In genomic region chr2:28386784-28387183, GRCm38 (mm10) we compare ENCODE assay signal across 14 mouse cellular contexts. TPM values are rescaled to one million over a fixed set of nuclear protein-coding genes. Genes with fewer than 3 reads are reported as not detected.
DNase-seq lines count a peak whose midpoint lies in the region; ATAC-seq and TF ChIP-seq lines count a peak whose summit lies in the region.
"Had no signal": no experiment of that assay in that cellular context is flagged by ENCODE, and none has a peak within 500 bp of the region (broad histone marks: within the 10 kb centered on the region; RNA-seq: fewer than 3 reads in every experiment).

No protein-coding gene starts in this region.

- no peak for TF ChIP-seq CTCF in hindbrain, postnatal 0 days (IDR thresholded peaks at IDR 0.05; ENCODE audit: low read depth)

- H3K36me3 ChIP-seq in forebrain, embryonic 13.5 days (ENCODE audit: poor library complexity, severe bottlenecking), result no peaks in the 10 kb centered on the region
- H3K36me3 ChIP-seq in forebrain, embryonic 11.5 days (ENCODE audit: control insufficient read depth, insufficient read depth, low read length), result no peaks in the 10 kb centered on the region
- H3K36me3 ChIP-seq in neural tube, embryonic 13.5 days, result no peaks in the 10 kb centered on the region
- H3K36me3 ChIP-seq in hindbrain, postnatal 0 days (ENCODE audit: insufficient read depth, low read length), result no peaks in the 10 kb centered on the region
- H3K36me3 ChIP-seq: liver, embryonic 12.5 days had no signal

- H3K4me1 ChIP-seq in forebrain, embryonic 13.5 days, result peaks cover 57% of the 10 kb centered on the region
- peaks cover 4% of the 10 kb centered on the region; the same call in 1 of the 2 replicates for H3K4me1 ChIP-seq in forebrain, embryonic 11.5 days (replicated peaks; ENCODE audit: control insufficient read depth, insufficient read depth, low read length)
- H3K4me1 ChIP-seq in neural tube, embryonic 13.5 days (replicated peaks), result peaks cover 57% of the 10 kb centered on the region
- peaks cover 20% of the 10 kb centered on the region for H3K4me1 ChIP-seq in hindbrain, postnatal 0 days (ENCODE audit: insufficient read depth, low read length)
- H3K4me1 ChIP-seq: liver, embryonic 12.5 days had no signal

- H3K27ac ChIP-seq in forebrain, embryonic 13.5 days, result peak overlapping the region; percentile 88
- no peak overlapping the region for H3K27ac ChIP-seq in forebrain, embryonic 11.5 days (ENCODE audit: low read depth, low read length)
- peak overlapping the region; percentile 78 for H3K27ac ChIP-seq in neural tube, embryonic 13.5 days (replicated peaks)
- H3K27ac ChIP-seq in hindbrain, postnatal 0 days, result peak overlapping the region; percentile 56; the same call in 1 of the 2 replicates
- H3K27ac ChIP-seq: liver, embryonic 12.5 days; macrophage had no signal

- WGBS in forebrain, embryonic 13.5 days, result 31% methylated on average over 1 of the region's 1 CpGs
- WGBS in forebrain, embryonic 11.5 days, result 58% methylated on average over 1 of the region's 1 CpGs
- whole genome bisulfite sequencing in neural tube, embryonic 13.5 days, result 61% methylated on average over 1 of the region's 1 CpGs
- 43% methylated on average over 1 of the region's 1 CpGs for WGBS in hindbrain, postnatal 0 days

- DNase-seq in forebrain, embryonic 11.5 days (ENCODE audit: low spot score), result no peak
- no peak for DNase-seq in neural tube, embryonic 10.5 days (ENCODE audit: extremely low spot score, low spot score)
- no peak for DNase-seq in hindbrain, postnatal 0 days (ENCODE audit: low spot score)
- no peak for DNase-seq in thymus, postnatal 0 days (ENCODE audit: low spot score)
- DNase-seq: adrenal gland, postnatal 36 days; B cell, adult 2 months had no signal

- no peaks in the 10 kb centered on the region for H3K9me3 ChIP-seq in forebrain, embryonic 13.5 days (replicated peaks)
- H3K9me3 ChIP-seq in forebrain, embryonic 11.5 days (ENCODE audit: control insufficient read depth, low read length), result no peaks in the 10 kb centered on the region
- H3K9me3 ChIP-seq in neural tube, embryonic 13.5 days, result no peaks in the 10 kb centered on the region
- no peaks in the 10 kb centered on the region for H3K9me3 ChIP-seq in hindbrain, postnatal 0 days (ENCODE audit: low read length)
- H3K9me3 ChIP-seq: liver, embryonic 12.5 days had no signal

- no peak overlapping the region for H3K9ac ChIP-seq in forebrain, embryonic 13.5 days
- H3K9ac ChIP-seq in forebrain, embryonic 11.5 days (ENCODE audit: low read length), result no peak overlapping the region
- H3K9ac ChIP-seq in neural tube, embryonic 13.5 days, result no peak overlapping the region
- no peak overlapping the region for H3K9ac ChIP-seq in hindbrain, postnatal 0 days (replicated peaks; ENCODE audit: low read length)
- H3K9ac ChIP-seq: liver, embryonic 12.5 days; lung, embryonic 14.5 days had no signal

- no peak overlapping the region for H3K4me3 ChIP-seq in forebrain, embryonic 13.5 days
- no peak overlapping the region for H3K4me3 ChIP-seq in forebrain, embryonic 11.5 days (ENCODE audit: low read depth, low read length)
- H3K4me3 ChIP-seq in neural tube, embryonic 13.5 days, result no peak overlapping the region
- no peak overlapping the region for H3K4me3 ChIP-seq in hindbrain, postnatal 0 days (ENCODE audit: low read length)
- H3K4me3 ChIP-seq: liver, embryonic 12.5 days had no signal

- no peak overlapping the region for H3K4me2 ChIP-seq in forebrain, embryonic 13.5 days
- no peak overlapping the region for H3K4me2 ChIP-seq in forebrain, embryonic 11.5 days (ENCODE audit: low read depth, low read length, severe bottlenecking)
- no peak overlapping the region for H3K4me2 ChIP-seq in neural tube, embryonic 13.5 days
- no peak overlapping the region for H3K4me2 ChIP-seq in hindbrain, postnatal 0 days (ENCODE audit: low read depth, low read length)
- H3K4me2 ChIP-seq: liver, embryonic 12.5 days; lung, embryonic 14.5 days had no signal

- H3K27me3 ChIP-seq in forebrain, embryonic 13.5 days, result no peaks in the 10 kb centered on the region
- H3K27me3 ChIP-seq in forebrain, embryonic 11.5 days (ENCODE audit: control insufficient read depth, insufficient read depth, low read length), result no peaks in the 10 kb centered on the region
- no peaks in the 10 kb centered on the region for H3K27me3 ChIP-seq in neural tube, embryonic 13.5 days
- H3K27me3 ChIP-seq in hindbrain, postnatal 0 days (ENCODE audit: insufficient read depth, low read length), result no peaks in the 10 kb centered on the region

- no peak for ATAC-seq in forebrain, embryonic 13.5 days
- no peak for ATAC-seq in forebrain, embryonic 11.5 days (replicated peaks; ENCODE audit: low FRiP score)
- no peak for ATAC-seq in neural tube, embryonic 13.5 days (ENCODE audit: low read depth)
- no peak for ATAC-seq in hindbrain, postnatal 0 days
- no peak for ATAC-seq in granulocyte monocyte progenitor cell, adult 5-6 weeks (replicated peaks; ENCODE audit: poor library complexity, severe bottlenecking)
- ATAC-seq: inflammation-experienced regulatory T-cells, adult 6 months; liver, embryonic 12.5 days had no signal

RNA-seq across cellular contexts. Expression of gene Ppp1r26, which starts 59.8 kb away (rescaled TPM):
- polyA plus RNA-seq in forebrain, embryonic 13.5 days (2015; fragmentation: Nextera tagmentation; extraction: Ambion mirVana), result 6.2 and 8.4 TPM in 2 replicates
- 7.4 and 7.8 TPM in 2 replicates for polyA plus RNA-seq in forebrain, embryonic 11.5 days (2014; fragmentation: Nextera tagmentation; extraction: Ambion mirVana)
- polyA plus RNA-seq in neural tube, embryonic 13.5 days (2015; fragmentation: Nextera tagmentation; extraction: Ambion mirVana), result 10.3 and 11.1 TPM in 2 replicates
- 58.8 and 78.7 TPM in 2 replicates for total RNA-seq in hindbrain, postnatal 0 days (2014; rRNA removed)
- polyA plus RNA-seq in hindbrain, postnatal 0 days (2015; fragmentation: Nextera tagmentation; extraction: Ambion mirVana), result 10.4 and 11.2 TPM in 2 replicates
- polyA plus RNA-seq in thymus, postnatal 0 days (2015; fragmentation: Nextera tagmentation; extraction: Ambion mirVana), result 0.16 and 0.24 TPM in 2 replicates
- total RNA-seq in granulocyte monocyte progenitor cell, adult 5-6 weeks (2014; fragmentation: Nextera tagmentation), result 0.80 and 2.1 TPM in 2 replicates
- 1.2 and 1.9 TPM in 2 replicates for total RNA-seq in granulocyte monocyte progenitor cell, adult 5-6 weeks (2017)
- total RNA-seq: monocyte, adult 5-6 weeks had no signal
- polyA plus RNA-seq: inflammation-experienced regulatory T-cells, adult 6 months had no signal
